Mouse (Mus musculus) hindbrain, postnatal 0 days (tissue): ENCODE measurements around the gene Ppp2r5c. TPM values are rescaled to one million over a fixed set of nuclear protein-coding genes. Genes with fewer than 3 reads are reported as not detected.
A peak's percentile ranks its signal among the peaks of the same experiment; 100 is the strongest.

Experiments
- ATAC-seq: fragments of 200-750 bp; cut with Nextera tagmentation; 2 replicates; pipeline ENCODE4 v1.8.0; 2017; ENCODE audit warnings: mild to moderate bottlenecking, moderate TSS enrichment, moderate library complexity
- DNase-seq: peaks from one replicate; pipeline ENCODE4 v3.0.0-alpha.2; 2015; ENCODE audit warnings: low spot score
- H3K27ac ChIP-seq: fragments of 300-500 bp; sonication (generic); 2 replicates; pipeline ENCODE4 v1.5.1; 2014; ENCODE audit warnings: mild to moderate bottlenecking
- H3K27me3 ChIP-seq: fragments of 300-500 bp; sonication (generic); 2 replicates; pipeline ENCODE4 v1.6.1; 2014; ENCODE audit warnings: low read length, mixed read lengths; ENCODE audit not compliant: insufficient read depth
- H3K36me3 ChIP-seq: fragments of 300-500 bp; sonication (generic); 2 replicates; pipeline ENCODE4 v1.6.1; 2014; ENCODE audit warnings: low read length, mixed read lengths; ENCODE audit not compliant: insufficient read depth
- H3K4me1 ChIP-seq: fragments of 300-500 bp; sonication (generic); 2 replicates; pipeline ENCODE4 v1.6.1; 2014; ENCODE audit warnings: antibody characterized with exemption, low read length, mixed read lengths; ENCODE audit not compliant: insufficient read depth
- H3K4me2 ChIP-seq: fragments of 300-500 bp; sonication (generic); 2 replicates; pipeline ENCODE4 v1.6.1; 2014; ENCODE audit warnings: low read depth, mild to moderate bottlenecking, low read length, moderate library complexity, mixed read lengths
- H3K4me3 ChIP-seq: fragments of 300-500 bp; sonication (generic); 2 replicates; pipeline ENCODE4 v1.5.1; 2014; ENCODE audit warnings: low read length
- H3K9ac ChIP-seq: fragments of 300-500 bp; sonication (generic); replicated peaks from 2 replicates; pipeline ENCODE4 v1.6.1; 2014; ENCODE audit warnings: mild to moderate bottlenecking, low read length, moderate library complexity, mixed read lengths
- H3K9me3 ChIP-seq: fragments of 300-500 bp; sonication (generic); 2 replicates; pipeline ENCODE4 v1.6.1; 2016; ENCODE audit warnings: low read length, mixed read lengths
- CTCF ChIP-seq: IDR thresholded peaks from 2 replicates; pipeline ENCODE4 v1.5.1; 2016; ENCODE audit warnings: antibody characterized with exemption, control low read depth, low read depth
- WGBS: fragments of 180-500 bp; shearing (Covaris S2); extraction: QIAGEN DNeasy Blood & Tissue Kit; methylation state at CpG from one replicate; pipeline ENCODE4 v1.1.7; 2014; 5-methylcytosine and 5-hydroxymethylcytosine counted together
- polyA plus RNA-seq: library from polyadenylated mRNA; unstranded; fragments of >200 nt; fragmentation: Nextera tagmentation; extraction: Ambion mirVana; gene quantifications from 2 replicates; pipeline ENCODE4 v1.2.1, GENCODE M21; 2015
- total RNA-seq: library from RNA; depleted of rRNA; stranded (reverse); fragments of >200 nt; gene quantifications from 2 replicates; pipeline ENCODE4 v1.2.3, GENCODE M21; 2014

The Ppp2r5c gene
- total and polyA plus RNA-seq, 2 experiments from 2014 or later: 108 to 163 TPM

DNA sequence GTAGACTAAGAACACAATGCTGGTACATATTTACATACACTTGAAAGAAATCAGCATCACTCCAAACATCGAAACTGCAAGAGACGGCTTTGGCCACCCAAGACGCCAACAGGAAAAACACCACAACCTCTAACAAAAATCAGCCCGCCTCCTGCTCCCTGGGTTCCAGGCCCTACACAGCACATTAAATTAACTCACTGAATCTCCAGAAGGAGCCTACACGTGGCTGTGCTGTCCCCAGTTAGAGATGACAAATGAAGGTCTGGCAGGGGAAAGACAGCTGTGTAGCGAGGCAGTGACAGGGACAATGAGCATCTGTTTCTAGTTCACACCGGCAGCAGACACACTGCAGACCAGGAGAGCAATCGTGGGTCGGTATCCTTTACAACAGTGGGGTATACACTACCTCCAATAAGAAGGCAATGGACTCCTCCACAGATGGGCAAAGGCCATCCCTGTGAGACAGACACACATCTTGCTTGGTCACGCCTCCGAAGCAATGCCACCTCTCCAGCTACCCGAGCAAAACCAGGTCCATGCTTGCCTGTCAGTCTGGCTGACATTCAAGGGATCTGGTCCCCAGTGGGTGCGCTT, 20.4 kb upstream of the Ppp2r5c start:
- no peak for TF ChIP-seq CTCF
- ATAC-seq: no peak
- H3K27ac ChIP-seq: no peak overlapping the region
- H3K9me3 ChIP-seq: no peaks in the 10 kb centered on the region
- no peaks in the 10 kb centered on the region for H3K36me3 ChIP-seq
- H3K4me2 ChIP-seq: no peak overlapping the region
- no peak overlapping the region for H3K4me3 ChIP-seq
- WGBS: 63% methylated on average over 13 of the region's 13 CpGs
- H3K4me1 ChIP-seq: 0 out of 2 replicates have a peak, but pooled peaks cover 4% of the 10 kb centered on the region
- H3K27me3 ChIP-seq: no peaks in the 10 kb centered on the region
- H3K9ac ChIP-seq: no peak overlapping the region
- no peak for DNase-seq

GRCm38 (mm10) chr12:110429340-110429973, 17.5 kb upstream of the Ppp2r5c start:
- DNase-seq: no peak
- H3K27ac ChIP-seq: peak overlapping the region; percentile 16; the same call in 1 of the 2 replicates
- TF ChIP-seq CTCF: no peak
- H3K4me3 ChIP-seq: no peak overlapping the region
- no peaks in the 10 kb centered on the region for H3K9me3 ChIP-seq
- no peak overlapping the region for H3K4me2 ChIP-seq
- 59% methylated on average over 12 of the region's 12 CpGs for WGBS
- H3K4me1 ChIP-seq: 0 out of 2 replicates have a peak, but pooled peaks cover 7% of the 10 kb centered on the region
- H3K36me3 ChIP-seq: no peaks in the 10 kb centered on the region
- no peaks in the 10 kb centered on the region for H3K27me3 ChIP-seq
- no peak for ATAC-seq
- H3K9ac ChIP-seq: no peak overlapping the region

DNA sequence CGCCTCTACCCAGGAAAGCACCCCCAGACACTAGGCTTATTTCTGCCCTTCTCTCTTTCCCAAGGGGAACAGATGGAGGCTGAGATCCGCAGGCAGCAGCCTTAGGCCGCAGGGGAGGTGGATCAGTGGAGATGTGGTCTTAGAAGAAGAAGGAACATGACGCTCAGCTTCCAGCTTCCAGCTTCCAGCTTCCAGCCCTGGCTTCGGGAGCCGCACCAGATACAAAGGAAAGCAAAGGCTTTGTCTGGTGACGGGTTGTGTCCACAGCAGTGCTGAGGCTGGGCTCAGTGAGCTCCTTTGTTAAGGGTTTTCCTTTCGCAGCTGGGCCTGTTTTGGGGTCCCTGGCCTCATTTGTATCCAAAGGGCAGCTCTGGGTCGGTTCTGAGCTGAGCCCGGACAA, 16.9 kb upstream of the Ppp2r5c start:
- H3K4me3 ChIP-seq: no peak overlapping the region
- 45% methylated on average over 10 of the region's 10 CpGs for WGBS
- no peak overlapping the region for H3K4me2 ChIP-seq
- H3K36me3 ChIP-seq: no peaks in the 10 kb centered on the region
- H3K9me3 ChIP-seq: no peaks in the 10 kb centered on the region
- DNase-seq (no peak), ATAC-seq (no peak)
- 0 out of 2 replicates have a peak, but pooled peaks cover 7% of the 10 kb centered on the region for H3K4me1 ChIP-seq
- H3K27ac ChIP-seq: peak overlapping the region; percentile 16; the same call in 1 of the 2 replicates
- TF ChIP-seq CTCF: no peak
- H3K27me3 ChIP-seq: no peaks in the 10 kb centered on the region
- no peak overlapping the region for H3K9ac ChIP-seq

- TF ChIP-seq CTCF: no peak
- 0 out of 2 replicates have a peak, but pooled peaks cover 7% of the 10 kb centered on the region for H3K4me1 ChIP-seq
- DNase-seq: peak; percentile 62
- H3K27me3 ChIP-seq: no peaks in the 10 kb centered on the region
- no peaks in the 10 kb centered on the region for H3K36me3 ChIP-seq
- no peak overlapping the region for H3K4me3 ChIP-seq
- 22% methylated on average over 7 of the region's 7 CpGs for WGBS
- H3K27ac ChIP-seq: no peak overlapping the region
- no peak overlapping the region for H3K9ac ChIP-seq
- peak; percentile 59; the same call in 1 of the 2 replicates for ATAC-seq
- no peaks in the 10 kb centered on the region for H3K9me3 ChIP-seq
- H3K4me2 ChIP-seq: no peak overlapping the region
Observed at GRCm38 (mm10) chr12:110431805-110432204, 15.1 kb upstream of the Ppp2r5c start.

- no peak for ATAC-seq
- TF ChIP-seq CTCF: no peak
- Histone ChIP-seq H3K4me3 (no peak overlapping the region), H3K27ac (no peak overlapping the region), H3K9me3 (no peaks in the 10 kb centered on the region; the same call in 1 of the 2 replicates), H3K4me2 (no peak overlapping the region), H3K9ac (no peak overlapping the region), H3K27me3 (no peaks in the 10 kb centered on the region), H3K36me3 (no peaks in the 10 kb centered on the region), H3K4me1 (0 out of 2 replicates have a peak, but pooled peaks cover under 1% of the 10 kb centered on the region)
- WGBS: 66% methylated on average over 9 of the region's 9 CpGs
- DNase-seq: no peak
Observed at GRCm38 (mm10) chr12:110436638-110437366, 10.1 kb upstream of the Ppp2r5c start.

DNA sequence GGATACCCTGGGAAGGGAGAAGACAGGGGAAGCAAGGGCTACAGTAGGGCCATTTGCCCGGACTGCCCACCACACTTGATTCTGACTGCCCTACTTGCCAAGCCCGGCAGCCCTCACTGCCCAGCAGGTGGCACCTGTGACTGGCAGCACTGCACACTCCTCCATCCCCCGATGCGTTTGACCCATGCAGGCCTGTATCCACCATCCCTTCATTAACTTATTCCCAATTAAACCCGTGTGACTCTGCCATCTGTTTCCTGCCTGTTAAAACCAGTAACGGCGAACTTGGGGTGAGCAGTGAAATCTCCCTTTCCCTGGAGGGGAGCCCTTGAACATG, 9.6 kb upstream of the Ppp2r5c start:
- no peak overlapping the region for H3K9ac ChIP-seq
- peak; percentile 41 for DNase-seq
- peak; percentile 70; the same call in 1 of the 2 replicates for ATAC-seq
- 33% methylated on average over 7 of the region's 7 CpGs for WGBS
- H3K36me3 ChIP-seq: no peaks in the 10 kb centered on the region
- H3K4me2 ChIP-seq: no peak overlapping the region
- H3K4me3 ChIP-seq: no peak overlapping the region
- H3K4me1 ChIP-seq: no peaks in the 10 kb centered on the region
- H3K9me3 ChIP-seq: no peaks in the 10 kb centered on the region; the same call in 1 of the 2 replicates
- TF ChIP-seq CTCF: peak; percentile 31
- no peak overlapping the region for H3K27ac ChIP-seq
- H3K27me3 ChIP-seq: no peaks in the 10 kb centered on the region
